Mouse (Mus musculus) stomach, postnatal 0 days (tissue): ENCODE data around the gene Aqr. TPM values are rescaled to one million over a fixed set of nuclear protein-coding genes. Genes with fewer than 3 reads are reported as not detected.

Source experiments
- ATAC-seq: fragments of 200-750 bp; cut with Nextera tagmentation; 2 replicates; pipeline ENCODE4 v1.8.0; 2017; ENCODE audit not compliant: low FRiP score, low TSS enrichment
- DNase-seq: peaks from one replicate; pipeline ENCODE4 v3.0.0-alpha.2; 2016; ENCODE audit warnings: low spot score
- H3K27ac ChIP-seq: fragments of 300-500 bp; sonication (generic); replicated peaks from 2 replicates; pipeline ENCODE4 v1.5.1; 2014; ENCODE audit warnings: mild to moderate bottlenecking, control low read depth
- H3K27me3 ChIP-seq: fragments of 300-500 bp; sonication (generic); 2 replicates; pipeline ENCODE4 v1.6.1; 2014; ENCODE audit warnings: low read length; ENCODE audit not compliant: control insufficient read depth, insufficient read depth
- H3K36me3 ChIP-seq: fragments of 300-500 bp; sonication (generic); 2 replicates; pipeline ENCODE4 v1.6.1; 2014; ENCODE audit warnings: low read length, mixed read lengths; ENCODE audit not compliant: control insufficient read depth, insufficient read depth
- H3K4me1 ChIP-seq: fragments of 300-500 bp; sonication (generic); replicated peaks from 2 replicates; pipeline ENCODE4 v1.6.1; 2014; ENCODE audit warnings: antibody characterized with exemption; ENCODE audit not compliant: control insufficient read depth, insufficient read depth
- H3K4me2 ChIP-seq: fragments of 300-500 bp; sonication (generic); replicated peaks from 2 replicates; pipeline ENCODE4 v1.6.1; 2014; ENCODE audit warnings: low read depth, mild to moderate bottlenecking, control low read depth, moderate library complexity
- H3K4me3 ChIP-seq: fragments of 300-500 bp; sonication (generic); 2 replicates; pipeline ENCODE4 v1.5.1; 2014; ENCODE audit warnings: low read depth, low read length, control low read depth
- H3K9ac ChIP-seq: fragments of 300-500 bp; sonication (generic); 2 replicates; pipeline ENCODE4 v1.6.1; 2014; ENCODE audit warnings: mild to moderate bottlenecking, low read length, control low read depth, mixed read lengths
- H3K9me3 ChIP-seq: fragments of 300-500 bp; sonication (generic); 2 replicates; pipeline ENCODE4 v1.6.1; 2016; ENCODE audit warnings: low read length; ENCODE audit not compliant: control insufficient read depth
- CTCF ChIP-seq: IDR thresholded peaks from 2 replicates; pipeline ENCODE4 v1.5.1; 2016; ENCODE audit warnings: antibody characterized with exemption, low read depth, mild to moderate bottlenecking, moderate library complexity
- EP300 ChIP-seq: optimal IDR thresholded peaks from 2 replicates; pipeline ENCODE3; 2016; ENCODE audit warnings: antibody characterized with exemption
- WGBS: fragments of 180-500 bp; shearing (Covaris S2); extraction: QIAGEN DNeasy Blood & Tissue Kit; methylation state at CpG from one replicate; pipeline ENCODE4 v1.1.7; 2014; 5-methylcytosine and 5-hydroxymethylcytosine counted together
- polyA plus RNA-seq: library from polyadenylated mRNA; unstranded; fragments of >200 nt; fragmentation: Nextera tagmentation; extraction: Ambion mirVana; gene quantifications from 2 replicates; pipeline ENCODE4 v1.2.1, GENCODE M21; 2015

Aqr gene
- polyA plus RNA-seq, 1 experiment from 2014 or later = 21.4 TPM

DNA sequence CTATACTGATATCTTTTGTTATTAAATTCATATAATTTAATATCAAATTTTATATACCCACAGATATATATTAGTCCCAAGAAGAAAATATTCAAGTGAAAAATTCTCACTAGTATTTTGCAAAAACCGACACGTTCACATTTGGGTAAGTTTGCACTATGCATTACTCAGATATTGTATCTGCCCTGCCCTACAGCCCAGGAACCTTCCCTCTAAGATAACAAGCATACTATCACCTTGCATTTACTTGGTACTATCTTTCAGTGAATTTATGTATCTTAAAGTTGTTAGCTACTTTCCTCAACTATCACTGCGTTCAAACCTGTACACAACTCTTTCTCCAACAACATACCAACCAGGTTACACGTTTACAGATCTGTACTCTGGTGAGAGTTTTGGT lies 71.3 kb downstream of the Aqr start:
- H3K36me3 ChIP-seq = peaks cover 24% of the 10 kb centered on the region
- H3K27ac ChIP-seq = no peak overlapping the region
- ATAC-seq (no peak), DNase-seq (no peak)
- WGBS = 92% methylated on average over 4 of the region's 4 CpGs
- H3K27me3 ChIP-seq = no peaks in the 10 kb centered on the region
- no peaks in the 10 kb centered on the region for H3K4me1 ChIP-seq
- H3K9me3 ChIP-seq = no peaks in the 10 kb centered on the region
- H3K4me3 ChIP-seq = no peak overlapping the region
- no peak overlapping the region for H3K4me2 ChIP-seq
- no peak for TF ChIP-seq EP300
- no peak for TF ChIP-seq CTCF
- no peak overlapping the region for H3K9ac ChIP-seq

DNA sequence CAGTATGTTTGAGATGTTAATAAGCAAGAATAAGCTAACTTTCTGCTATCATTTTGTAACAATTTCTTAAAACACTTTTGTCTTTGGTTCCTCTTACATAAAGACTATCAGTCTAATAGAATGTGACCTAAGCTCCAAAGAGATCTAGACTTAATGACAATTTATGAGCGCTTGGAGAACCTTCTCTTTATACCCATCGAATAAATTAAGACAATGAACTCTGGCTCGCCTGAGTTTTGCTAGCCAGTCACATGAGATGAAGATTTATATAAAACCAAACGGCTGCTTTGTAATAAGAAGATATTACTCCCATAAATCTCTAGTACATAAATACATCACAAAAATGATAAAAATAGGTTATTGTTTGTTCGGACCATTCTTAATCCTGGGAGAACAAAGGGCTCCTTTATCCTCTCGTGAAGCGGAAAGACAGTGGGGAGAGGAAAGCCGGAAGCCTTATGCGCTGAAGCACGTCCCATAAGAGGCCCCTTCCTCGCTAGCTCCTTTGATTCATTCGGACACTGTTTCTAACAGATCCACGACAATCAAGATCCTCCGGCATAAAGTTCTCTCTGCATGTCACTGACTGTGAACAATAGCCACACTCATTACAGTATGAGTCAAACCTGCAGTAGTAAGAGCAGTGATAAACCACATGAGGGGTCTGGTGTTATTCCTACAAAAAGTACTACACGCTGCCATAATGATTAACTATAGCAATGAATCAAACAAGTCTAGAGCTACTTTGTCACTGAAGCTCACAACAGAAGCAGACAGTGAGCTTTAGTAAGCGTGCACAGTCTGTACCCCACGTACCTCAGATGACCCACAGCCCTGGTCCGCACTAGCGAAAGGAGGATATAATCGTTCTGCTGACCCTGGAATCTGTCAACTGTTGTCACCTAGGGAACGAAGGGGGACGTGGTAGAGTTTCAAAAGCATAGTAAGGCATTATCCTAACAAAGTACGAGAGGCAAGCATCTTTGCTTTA lies 79.2 kb downstream of the Aqr start:
- TF ChIP-seq EP300 = no peak
- TF ChIP-seq CTCF = no peak
- 73% methylated on average over 23 of the region's 23 CpGs for WGBS
- H3K36me3 ChIP-seq = peaks cover 14% of the 10 kb centered on the region

DNA sequence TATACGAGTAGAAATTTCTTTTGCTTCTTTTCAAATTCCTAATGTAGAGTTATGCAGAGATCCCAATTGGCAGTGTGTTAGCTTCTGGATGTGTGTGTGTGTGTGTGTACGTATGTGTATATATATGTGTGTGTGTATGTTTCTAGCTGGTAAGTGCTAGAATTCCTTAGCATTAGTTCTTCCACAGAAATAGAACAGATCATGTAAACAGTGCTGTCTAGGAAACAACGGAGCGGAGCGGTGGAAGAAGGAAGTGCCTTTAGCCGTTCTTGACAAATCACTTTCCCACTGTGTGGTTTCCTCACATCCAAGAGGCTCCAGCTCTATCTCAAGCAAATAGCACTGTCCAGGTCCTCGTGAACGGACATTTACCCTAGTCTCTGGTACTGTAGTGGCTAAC lies 80.4 kb downstream of the Aqr start:
- H3K9ac ChIP-seq = no peak overlapping the region
- H3K36me3 ChIP-seq = peaks cover 13% of the 10 kb centered on the region
- H3K27me3 ChIP-seq = no peaks in the 10 kb centered on the region
- H3K4me1 ChIP-seq = no peaks in the 10 kb centered on the region
- DNase-seq = no peak
- 54% methylated on average over 8 of the region's 8 CpGs for WGBS
- TF ChIP-seq CTCF (peak; percentile 12; the same call in 1 of the 2 replicates), EP300 (no peak)
- no peak overlapping the region for H3K4me2 ChIP-seq
- no peak overlapping the region for H3K4me3 ChIP-seq
- H3K9me3 ChIP-seq = no peaks in the 10 kb centered on the region
- peak overlapping the region; percentile 49; the same call in 1 of the 2 replicates for H3K27ac ChIP-seq
- no peak for ATAC-seq

More for the DNA sequence above, 79.2 kb downstream of the Aqr start:
- DNase-seq (no peak), ATAC-seq (no peak)
- H3K9ac ChIP-seq = no peak overlapping the region
- no peaks in the 10 kb centered on the region for H3K4me1 ChIP-seq
- H3K4me2 ChIP-seq = no peak overlapping the region
- no peak overlapping the region for H3K27ac ChIP-seq
- no peaks in the 10 kb centered on the region for H3K27me3 ChIP-seq
- no peak overlapping the region for H3K4me3 ChIP-seq
- H3K9me3 ChIP-seq = no peaks in the 10 kb centered on the region

DNA sequence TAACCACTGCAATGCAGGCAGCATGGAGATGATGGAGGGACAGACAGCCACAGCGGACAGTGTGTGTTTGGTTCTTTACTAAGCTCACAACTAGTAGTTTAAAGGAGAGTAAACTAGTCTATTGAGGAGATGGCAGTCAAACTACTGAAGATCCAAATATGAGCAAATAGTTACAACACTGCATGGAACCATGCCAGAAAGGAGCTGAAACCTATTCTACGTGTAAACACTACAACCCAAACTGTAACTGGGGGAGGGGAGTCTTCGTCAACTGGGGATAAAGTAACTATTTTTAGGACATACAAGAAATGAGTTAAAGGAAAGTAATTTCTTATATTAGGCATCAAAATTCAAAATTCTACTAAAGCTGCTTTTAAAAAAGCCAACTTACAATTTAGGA lies 84.4 kb downstream of the Aqr start:
- H3K36me3 ChIP-seq = peaks cover 9% of the 10 kb centered on the region
- ATAC-seq = no peak
- WGBS = 58% methylated on average over 3 of the region's 3 CpGs

DNA sequence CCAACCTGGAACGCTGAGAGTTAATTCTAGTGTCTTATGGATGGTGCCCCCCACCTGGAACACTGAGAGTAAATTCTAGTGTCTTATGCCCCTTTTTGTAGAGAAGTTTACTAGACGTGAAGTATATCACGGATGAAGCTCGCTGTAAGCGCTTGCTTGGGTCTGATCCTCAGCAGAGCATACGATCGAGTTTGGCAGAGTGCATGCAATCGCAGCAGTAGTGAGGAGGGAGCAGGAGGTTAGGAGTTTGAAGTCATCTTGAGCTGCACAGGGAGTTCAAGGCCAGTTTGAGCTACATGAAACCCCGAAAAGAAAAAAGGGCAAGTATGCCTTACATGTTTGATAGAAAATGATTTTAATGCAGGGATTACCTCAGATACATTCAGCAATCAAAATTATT lies 86.0 kb downstream of the Aqr start:
- WGBS = 94% methylated on average over 9 of the region's 9 CpGs
- no peak for ATAC-seq
- Histone ChIP-seq H3K4me1 (no peaks in the 10 kb centered on the region), H3K9ac (no peak overlapping the region), H3K27ac (no peak overlapping the region), H3K9me3 (no peaks in the 10 kb centered on the region), H3K4me2 (no peak overlapping the region), H3K36me3 (peaks cover 9% of the 10 kb centered on the region), H3K4me3 (no peak overlapping the region), H3K27me3 (no peaks in the 10 kb centered on the region)
- TF ChIP-seq EP300 = no peak
- no peak for TF ChIP-seq CTCF
- DNase-seq = no peak

More for the DNA sequence above, 84.4 kb downstream of the Aqr start:
- Histone ChIP-seq H3K27ac (no peak overlapping the region), H3K9me3 (no peaks in the 10 kb centered on the region), H3K9ac (no peak overlapping the region), H3K4me3 (no peak overlapping the region), H3K4me2 (no peak overlapping the region), H3K4me1 (no peaks in the 10 kb centered on the region), H3K27me3 (no peaks in the 10 kb centered on the region)
- DNase-seq = no peak
- TF ChIP-seq CTCF = no peak
- no peak for TF ChIP-seq EP300

DNA sequence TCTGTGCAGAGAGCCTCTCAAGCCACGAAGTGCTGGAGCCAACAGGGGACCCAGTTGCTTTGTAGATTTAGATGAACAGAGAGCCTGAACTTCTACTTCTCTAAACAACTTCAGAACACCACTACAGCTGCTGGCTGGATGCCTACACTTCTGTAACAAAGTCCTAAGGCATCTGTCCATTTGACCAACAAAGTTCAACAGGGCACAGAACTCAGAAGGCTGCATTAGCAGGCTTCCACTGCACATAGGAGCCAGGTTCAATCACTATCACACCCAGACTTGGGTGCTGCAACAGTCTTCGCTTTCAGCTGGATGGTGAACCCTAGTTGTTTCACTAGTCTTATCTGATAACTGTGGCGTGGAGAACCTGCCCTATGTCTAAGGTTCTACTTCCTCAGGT lies 87.0 kb downstream of the Aqr start:
- Histone ChIP-seq H3K27ac (no peak overlapping the region), H3K36me3 (peaks cover 7% of the 10 kb centered on the region), H3K4me1 (no peaks in the 10 kb centered on the region), H3K4me3 (no peak overlapping the region), H3K9ac (no peak overlapping the region), H3K9me3 (no peaks in the 10 kb centered on the region), H3K27me3 (no peaks in the 10 kb centered on the region), H3K4me2 (no peak overlapping the region)
- WGBS = 88% methylated on average over 3 of the region's 3 CpGs
- ATAC-seq (no peak), DNase-seq (no peak)
- no peak for TF ChIP-seq CTCF
- no peak for TF ChIP-seq EP300
